Mouse (Mus musculus) brain, embryonic 14.5 days (tissue): ENCODE data around the gene Cdiptos.

Source experiments
- CTCF ChIP-seq: fragments of 200-500 bp; IDR thresholded peaks from 2 replicates; pipeline ENCODE4 v1.5.1; 2012; ENCODE audit warnings: inconsistent platforms, mild to moderate bottlenecking, moderate library complexity, borderline replicate concordance; ENCODE audit not compliant: insufficient read depth, insufficient read length; ENCODE audit errors: extremely low read depth
- POLR2A ChIP-seq: fragments of 200-500 bp; IDR thresholded peaks from 2 replicates; pipeline ENCODE4 v1.6.1; 2012; ENCODE audit warnings: mild to moderate bottlenecking, inconsistent platforms, borderline replicate concordance; ENCODE audit not compliant: poor library complexity, insufficient read depth, insufficient read length, severe bottlenecking; ENCODE audit errors: extremely low read depth

- no peak for TF ChIP-seq POLR2A
- no peak for TF ChIP-seq CTCF
Measured at GRCm38 (mm10) chr7:127014993-127015392, 39.1 kb upstream of the Cdiptos start.
